In the genomic region with DNA sequence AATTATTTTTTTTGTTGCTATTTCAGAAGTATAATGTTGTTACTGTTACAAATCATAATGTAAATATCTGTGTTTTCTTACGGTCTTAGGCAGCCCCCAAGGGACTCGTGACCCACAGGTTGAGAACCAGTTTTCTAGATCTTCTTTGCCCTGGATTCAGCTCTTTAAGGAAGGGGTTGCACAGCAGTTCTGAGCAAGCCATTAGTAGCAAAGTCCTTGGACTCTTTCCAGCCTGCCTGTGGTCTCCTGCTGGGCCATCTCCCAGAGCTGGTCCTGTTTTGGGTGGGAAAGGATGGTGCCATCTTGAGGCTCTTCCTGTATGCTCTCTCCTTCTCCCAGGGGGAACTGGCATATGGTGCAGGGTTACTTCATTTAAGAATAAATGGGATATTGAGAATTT, we compare ENCODE assay signal across 17 mouse cellular contexts.
DNase-seq lines count a peak whose midpoint lies in the region; ATAC-seq and TF ChIP-seq lines count a peak whose summit lies in the region.
"Had no signal": no experiment of that assay in that cellular context is flagged by ENCODE, and none has a peak within 500 bp of the region (broad histone marks: within the 10 kb centered on the region; RNA-seq: fewer than 3 reads in every experiment).

No protein-coding gene starts in this region.

- WGBS in embryonic facial prominence, embryonic 15.5 days: 66% methylated on average over 2 of the region's 2 CpGs
- 89% methylated on average over 2 of the region's 2 CpGs for WGBS in embryonic facial prominence, embryonic 10.5 days

- ATAC-seq in embryonic facial prominence, embryonic 15.5 days (ENCODE audit: insufficient number of reproducible peaks, low FRiP score, low TSS enrichment, low read depth): peak; percentile 29; the same call in 1 of the 2 replicates
- ATAC-seq: CD4-positive, CD25-positive, alpha-beta regulatory T cell, adult 4 months; liver, embryonic 12.5 days had no signal

- no peaks in the 10 kb centered on the region for H3K27me3 ChIP-seq in embryonic facial prominence, embryonic 15.5 days
- H3K27me3 ChIP-seq in embryonic facial prominence, embryonic 10.5 days (replicated peaks; ENCODE audit: low read depth, poor library complexity, severe bottlenecking): no peaks in the 10 kb centered on the region
- H3K27me3 ChIP-seq: hindbrain, embryonic 13.5 days; liver, embryonic 12.5 days; midbrain, embryonic 12.5 days had no signal

- TF ChIP-seq CTCF in left cerebral cortex, adult 2 months (IDR thresholded peaks at IDR 0.05): no peak

- H3K9me3 ChIP-seq in embryonic facial prominence, embryonic 15.5 days (replicated peaks): no peaks in the 10 kb centered on the region
- H3K9me3 ChIP-seq in embryonic facial prominence, embryonic 10.5 days: no peaks in the 10 kb centered on the region
- H3K9me3 ChIP-seq: hindbrain, embryonic 13.5 days; liver, embryonic 12.5 days; midbrain, embryonic 12.5 days had no signal

- no peak overlapping the region for H3K4me3 ChIP-seq in embryonic facial prominence, embryonic 15.5 days (replicated peaks)
- no peak overlapping the region for H3K4me3 ChIP-seq in embryonic facial prominence, embryonic 10.5 days
- no peak overlapping the region for H3K4me3 ChIP-seq in left cerebral cortex, adult 2 months
- H3K4me3 ChIP-seq: hindbrain, embryonic 13.5 days; liver, embryonic 12.5 days; midbrain, embryonic 12.5 days had no signal

- intact Hi-C loops in left cerebral cortex, adult 2 months (cut with DNase I): loop anchor here (1.0 kb wide), 1 partner anchor 328 kb away; no protein-coding TSS in a partner anchor
- intact Hi-C loops in left cerebral cortex, postnatal 14 days (cut with DNase I): no loop called here

- H3K4me1 ChIP-seq in embryonic facial prominence, embryonic 15.5 days: peaks cover 25% of the 10 kb centered on the region
- H3K4me1 ChIP-seq in embryonic facial prominence, embryonic 10.5 days: peaks cover 28% of the 10 kb centered on the region
- H3K4me1 ChIP-seq: liver, embryonic 12.5 days had no signal

- no peaks in the 10 kb centered on the region for H3K36me3 ChIP-seq in embryonic facial prominence, embryonic 15.5 days
- H3K36me3 ChIP-seq in embryonic facial prominence, embryonic 10.5 days (replicated peaks): no peaks in the 10 kb centered on the region
- H3K36me3 ChIP-seq: hindbrain, embryonic 13.5 days; liver, embryonic 12.5 days; midbrain, embryonic 12.5 days had no signal

- H3K27ac ChIP-seq in embryonic facial prominence, embryonic 15.5 days (replicated peaks): no peak overlapping the region
- no peak overlapping the region for H3K27ac ChIP-seq in embryonic facial prominence, embryonic 10.5 days (replicated peaks)
- peak overlapping the region; percentile 61 for H3K27ac ChIP-seq in left cerebral cortex, adult 2 months
- H3K27ac ChIP-seq: hindbrain, embryonic 13.5 days; liver, embryonic 12.5 days; midbrain, embryonic 12.5 days; stomach, postnatal 0 days had no signal

- H3K9ac ChIP-seq in embryonic facial prominence, embryonic 15.5 days: no peak overlapping the region
- H3K9ac ChIP-seq: hindbrain, embryonic 13.5 days; liver, embryonic 12.5 days; midbrain, embryonic 12.5 days had no signal

- DNase-seq in adrenal gland, postnatal 36 days: peak; percentile 28 to 37
- no peak for DNase-seq in adrenal gland, adult 18-20 months (ENCODE audit: low spot score in 2 of 2)
- DNase-seq in embryonic facial prominence, embryonic 10.5 days (ENCODE audit: low spot score): no peak
- no peak for DNase-seq in left cerebral cortex, adult 2 months (ENCODE audit: extremely low spot score in 1 of 2, low spot score in 2 of 2)
- DNase-seq in left cerebral cortex, postnatal 14 days (ENCODE audit: low spot score in 2 of 2): no peak
- peak; percentile 41 for DNase-seq in retina, postnatal 1 day
- no peak for DNase-seq in retina, embryonic 14.5 days (ENCODE audit: low spot score)
- DNase-seq: heart, postnatal 14 days; kidney, adult 8-10 months; lung, adult 2 months had no signal

- no peak overlapping the region for H3K4me2 ChIP-seq in embryonic facial prominence, embryonic 15.5 days (replicated peaks)
- H3K4me2 ChIP-seq: heart, embryonic 11.5 days; hindbrain, embryonic 13.5 days; liver, embryonic 12.5 days; midbrain, embryonic 12.5 days had no signal

Comparison
In these comparisons a context has a peak if more than half of its experiments do, and no peak if none do; other contexts are left out.
1. DNase-seq: peak in adrenal gland, postnatal 36 days (2 of 2) and retina, postnatal 1 day (single experiment); none in adrenal gland, adult 18-20 months (0 of 2), embryonic facial prominence, embryonic 10.5 days (single experiment), left cerebral cortex, adult 2 months (0 of 2), left cerebral cortex, postnatal 14 days (0 of 2) and retina, embryonic 14.5 days (single experiment).